Mouse (Mus musculus): ENCODE measurements around the gene Duoxa1. TPM values are rescaled to one million over a fixed set of nuclear protein-coding genes. Genes with fewer than 3 reads are reported as not detected.

Duoxa1 gene
- total and polyA plus RNA-seq, 2 experiments from 2014 or later, result 0.41 TPM; not detected in 1

GRCm38 (mm10) chr2:122266407-122267193 is 46.9 kb downstream of the Duoxa1 start:
- Histone ChIP-seq H3K27ac (ENCODE audit: low read depth, low read length) (no peak overlapping the region), H3K9ac (replicated peaks; ENCODE audit: low read length, poor library complexity, severe bottlenecking) (no peak overlapping the region), H3K4me2 (ENCODE audit: low read depth, low read length, poor library complexity, severe bottlenecking) (no peak overlapping the region), H3K36me3 (ENCODE audit: insufficient read depth, low read length) (no peaks in the 10 kb centered on the region), H3K4me1 (ENCODE audit: insufficient read depth, low read length) (peaks cover 4% of the 10 kb centered on the region; the same call in 1 of the 2 replicates), H3K27me3 (ENCODE audit: insufficient read depth, low read length) (no peaks in the 10 kb centered on the region), H3K4me3 (ENCODE audit: low read depth, low read length) (no peak overlapping the region), H3K9me3 (ENCODE audit: low read length) (no peaks in the 10 kb centered on the region)
- ATAC-seq (ENCODE audit: low FRiP score) (no peak), DNase-seq (ENCODE audit: low spot score) (no peak)
- 96% methylated on average over 7 of the region's 7 CpGs for WGBS
- TF ChIP-seq CTCF (IDR thresholded peaks at IDR 0.05), result no peak

DNA sequence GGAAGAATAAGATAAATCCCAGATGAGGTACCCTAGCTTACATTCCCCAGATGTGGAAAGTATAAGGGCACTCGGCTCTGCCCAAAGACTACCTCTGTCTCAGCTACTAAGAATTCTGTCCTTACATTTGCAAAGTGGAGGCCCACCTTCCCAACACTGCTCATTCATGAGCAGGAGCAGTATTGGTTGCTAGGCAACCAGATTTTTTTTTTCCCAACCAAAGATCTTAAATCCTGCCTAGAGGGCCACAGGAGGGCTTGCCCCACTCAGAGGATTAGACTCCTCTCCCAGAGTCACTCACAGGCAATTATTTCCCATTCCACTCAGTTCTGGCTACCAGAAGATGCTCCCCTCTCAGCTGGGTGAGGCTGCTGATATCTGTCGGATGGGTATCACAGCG is 48.8 kb downstream of the Duoxa1 start:
- H3K4me3 ChIP-seq (ENCODE audit: low read depth, low read length), result no peak overlapping the region
- H3K9me3 ChIP-seq (ENCODE audit: low read length), result no peaks in the 10 kb centered on the region
- H3K9ac ChIP-seq (replicated peaks; ENCODE audit: low read length, poor library complexity, severe bottlenecking), result no peak overlapping the region
- ATAC-seq (ENCODE audit: low FRiP score), result peak; percentile 78
- no peaks in the 10 kb centered on the region for H3K36me3 ChIP-seq (ENCODE audit: insufficient read depth, low read length)
- H3K4me2 ChIP-seq (ENCODE audit: low read depth, low read length, poor library complexity, severe bottlenecking), result no peak overlapping the region
- H3K4me1 ChIP-seq (ENCODE audit: insufficient read depth, low read length), result peaks cover 4% of the 10 kb centered on the region; the same call in 1 of the 2 replicates
- 23% methylated on average over 3 of the region's 3 CpGs for WGBS
- no peak for TF ChIP-seq CTCF (IDR thresholded peaks at IDR 0.05)
- peak overlapping the region; percentile 59 for H3K27ac ChIP-seq (ENCODE audit: low read depth, low read length)
- no peaks in the 10 kb centered on the region for H3K27me3 ChIP-seq (ENCODE audit: insufficient read depth, low read length)
- peak; percentile 78 for DNase-seq (ENCODE audit: low spot score)

GRCm38 (mm10) chr2:122260729-122261128 is 52.8 kb downstream of the Duoxa1 start:
- DNase-seq (ENCODE audit: low spot score) (no peak), ATAC-seq (ENCODE audit: low FRiP score) (no peak)
- Histone ChIP-seq H3K4me3 (ENCODE audit: low read depth, low read length) (no peak overlapping the region), H3K36me3 (ENCODE audit: insufficient read depth, low read length) (no peaks in the 10 kb centered on the region), H3K4me1 (ENCODE audit: insufficient read depth, low read length) (peaks cover 4% of the 10 kb centered on the region; the same call in 1 of the 2 replicates), H3K9ac (replicated peaks; ENCODE audit: low read length, poor library complexity, severe bottlenecking) (no peak overlapping the region), H3K4me2 (ENCODE audit: low read depth, low read length, poor library complexity, severe bottlenecking) (no peak overlapping the region), H3K27ac (ENCODE audit: low read depth, low read length) (no peak overlapping the region), H3K27me3 (ENCODE audit: insufficient read depth, low read length) (no peaks in the 10 kb centered on the region), H3K9me3 (ENCODE audit: low read length) (no peaks in the 10 kb centered on the region)
- WGBS, result 89% methylated on average over 5 of the region's 5 CpGs
- no peak for TF ChIP-seq CTCF (IDR thresholded peaks at IDR 0.05)

GRCm38 (mm10) chr2:122255997-122256396 is 57.5 kb downstream of the Duoxa1 start:
- no peaks in the 10 kb centered on the region for H3K36me3 ChIP-seq (ENCODE audit: insufficient read depth, low read length)
- no peaks in the 10 kb centered on the region for H3K27me3 ChIP-seq (ENCODE audit: insufficient read depth, low read length)
- H3K4me3 ChIP-seq (ENCODE audit: low read depth, low read length), result no peak overlapping the region
- H3K9me3 ChIP-seq (ENCODE audit: low read length), result no peaks in the 10 kb centered on the region
- no peak overlapping the region for H3K4me2 ChIP-seq (ENCODE audit: low read depth, low read length, poor library complexity, severe bottlenecking)
- no peaks in the 10 kb centered on the region for H3K4me1 ChIP-seq (ENCODE audit: insufficient read depth, low read length)
- 92% methylated on average over 5 of the region's 5 CpGs for whole genome bisulfite sequencing
- TF ChIP-seq CTCF (IDR thresholded peaks at IDR 0.05), result no peak
- no peak overlapping the region for H3K9ac ChIP-seq (replicated peaks; ENCODE audit: low read length, poor library complexity, severe bottlenecking)
- DNase-seq (ENCODE audit: low spot score) (no peak), ATAC-seq (ENCODE audit: low FRiP score) (no peak)
- H3K27ac ChIP-seq (ENCODE audit: low read depth, low read length), result no peak overlapping the region

Other genes starting within 250 kb of the Duoxa1 start
- gene Spg11, start 195.3 kb downstream of the Duoxa1 start, total RNA-seq (2014; rRNA removed), result 20.1 and 25.3 TPM in 2 replicates
- 4.0 and 4.9 TPM in 2 replicates for gene Spg11, start 195.3 kb downstream of the Duoxa1 start, polyA plus RNA-seq (2015; fragmentation: Nextera tagmentation; extraction: Ambion mirVana)
- 106 and 108 TPM in 2 replicates for gene B2m, start 166.0 kb downstream of the Duoxa1 start, total RNA-seq (2014; rRNA removed)
- gene B2m, start 166.0 kb downstream of the Duoxa1 start, polyA plus RNA-seq (2015; fragmentation: Nextera tagmentation; extraction: Ambion mirVana), result 147 and 161 TPM in 2 replicates
- not detected in 2 replicates for gene Trim69, start 153.0 kb downstream of the Duoxa1 start, total RNA-seq (2014; rRNA removed)
- not detected in 2 replicates for gene Trim69, start 153.0 kb downstream of the Duoxa1 start, polyA plus RNA-seq (2015; fragmentation: Nextera tagmentation; extraction: Ambion mirVana)
- gene Patl2, start 127.5 kb downstream of the Duoxa1 start, total RNA-seq (2014; rRNA removed), result 0.16 TPM in 1 of 2 replicates, not detected in the other
- 0.06 TPM in 1 of 2 replicates, not detected in the other for gene Patl2, start 127.5 kb downstream of the Duoxa1 start, polyA plus RNA-seq (2015; fragmentation: Nextera tagmentation; extraction: Ambion mirVana)
- gene Terb2, start 127.5 kb downstream of the Duoxa1 start, total RNA-seq (2014; rRNA removed), result not detected in 2 replicates
- gene Terb2, start 127.5 kb downstream of the Duoxa1 start, polyA plus RNA-seq (2015; fragmentation: Nextera tagmentation; extraction: Ambion mirVana), result not detected in 2 replicates
- gene Sord, start 79.0 kb downstream of the Duoxa1 start, total RNA-seq (2014; rRNA removed), result 32.5 and 33.8 TPM in 2 replicates
- 29.4 and 31.1 TPM in 2 replicates for gene Sord, start 79.0 kb downstream of the Duoxa1 start, polyA plus RNA-seq (2015; fragmentation: Nextera tagmentation; extraction: Ambion mirVana)
- 0.05 and 0.14 TPM in 2 replicates for gene Duox2, start 15.3 kb downstream of the Duoxa1 start, total RNA-seq (2014; rRNA removed)
- gene Duox2, start 15.3 kb downstream of the Duoxa1 start, polyA plus RNA-seq (2015; fragmentation: Nextera tagmentation; extraction: Ambion mirVana), result 0.09 and 0.17 TPM in 2 replicates
- 0.49 and 0.61 TPM in 2 replicates for gene Duoxa2, start 14.8 kb downstream of the Duoxa1 start, total RNA-seq (2014; rRNA removed)
- 0.43 and 0.82 TPM in 2 replicates for gene Duoxa2, start 14.8 kb downstream of the Duoxa1 start, polyA plus RNA-seq (2015; fragmentation: Nextera tagmentation; extraction: Ambion mirVana)
- gene Duox1, start 1.9 kb upstream of the Duoxa1 start, total RNA-seq (2014; rRNA removed), result 0.24 and 0.33 TPM in 2 replicates
- gene Duox1, start 1.9 kb upstream of the Duoxa1 start, polyA plus RNA-seq (2015; fragmentation: Nextera tagmentation; extraction: Ambion mirVana), result 0.11 and 0.16 TPM in 2 replicates
- 95.6 and 138 TPM in 2 replicates for gene Shf, start 55.4 kb upstream of the Duoxa1 start, total RNA-seq (2014; rRNA removed)
- gene Shf, start 55.4 kb upstream of the Duoxa1 start, polyA plus RNA-seq (2015; fragmentation: Nextera tagmentation; extraction: Ambion mirVana), result 9.2 and 11.6 TPM in 2 replicates
- not detected in 2 replicates for gene Slc28a2, start 112.7 kb upstream of the Duoxa1 start, total RNA-seq (2014; rRNA removed)
- gene Slc28a2, start 112.7 kb upstream of the Duoxa1 start, polyA plus RNA-seq (2015; fragmentation: Nextera tagmentation; extraction: Ambion mirVana), result 0.10 TPM in 1 of 2 replicates, not detected in the other
- gene Gm14085, start 171.2 kb upstream of the Duoxa1 start, total RNA-seq (2014; rRNA removed), result 0.05 TPM in 2 replicates
- gene Gm14085, start 171.2 kb upstream of the Duoxa1 start, polyA plus RNA-seq (2015; fragmentation: Nextera tagmentation; extraction: Ambion mirVana), result not detected in 2 replicates

All from midbrain, postnatal 0 days (tissue).